Mouse (Mus musculus): ENCODE measurements around the gene Prr13.

DNA sequence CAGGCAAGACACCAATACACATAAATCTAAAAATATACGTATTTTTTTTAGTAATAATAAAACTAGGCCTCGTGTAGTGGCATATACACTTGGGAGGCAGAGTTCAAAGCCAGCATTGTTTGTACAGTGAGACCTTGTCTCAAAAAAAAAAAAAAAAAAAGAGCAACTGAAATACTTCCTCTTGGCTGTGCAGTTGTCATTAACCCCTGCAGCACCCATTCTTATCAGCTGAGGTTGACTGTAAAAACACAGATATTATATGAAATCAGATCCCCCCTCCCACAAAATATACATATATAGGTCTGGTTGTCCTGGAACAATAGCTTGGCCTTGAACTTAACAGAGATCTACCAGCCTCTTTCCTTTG is 47.6 kb downstream of the Prr13 start:
- TF ChIP-seq CTCF (IDR thresholded peaks at IDR 0.05; ENCODE audit: low read depth, low read length) (no peak), TAL1 (conservative IDR thresholded peaks at IDR 0.05; ENCODE audit: low read depth, low read length) (no peak), GATA1 (IDR thresholded peaks at IDR 0.05; ENCODE audit: borderline replicate concordance, low read length) (no peak), POLR2AphosphoS5 (IDR thresholded peaks at IDR 0.05; ENCODE audit: insufficient replicate concordance, low read depth, low read length) (no peak), GATA2 (IDR thresholded peaks at IDR 0.05; ENCODE audit: borderline replicate concordance, low read depth, low read length) (no peak)
